Mouse (Mus musculus) kidney, adult 2 months (tissue): ENCODE results near the gene Rps21. TPM values are rescaled to one million over a fixed set of nuclear protein-coding genes. Genes with fewer than 3 reads are reported as not detected.

Experiments
- DNase-seq: peaks from one replicate; pipeline ENCODE4 v3.0.0; 2021
- H3K27ac ChIP-seq: fragments of 200-500 bp; 2 replicates; pipeline ENCODE4 v1.5.1; 2012; ENCODE audit warnings: low read depth, low read length, control low read depth, inconsistent platforms; ENCODE audit not compliant: insufficient read depth
- H3K27me3 ChIP-seq: fragments of 200-500 bp; replicated peaks from 2 replicates; pipeline ENCODE4 v1.6.1; 2012; ENCODE audit warnings: mild to moderate bottlenecking, moderate library complexity, low read length, inconsistent platforms; ENCODE audit not compliant: control insufficient read depth, insufficient read depth
- H3K36me3 ChIP-seq: fragments of 200-500 bp; 2 replicates; pipeline ENCODE4 v1.6.1; 2012; ENCODE audit warnings: mild to moderate bottlenecking, moderate library complexity, low read length, inconsistent platforms; ENCODE audit not compliant: control insufficient read depth, insufficient read depth
- H3K4me1 ChIP-seq: fragments of 200-500 bp; 2 replicates; pipeline ENCODE4 v1.6.1; 2011; ENCODE audit warnings: low read length; ENCODE audit not compliant: control insufficient read depth, insufficient read depth
- H3K4me3 ChIP-seq: fragments of 200-500 bp; 2 replicates; pipeline ENCODE4 v1.5.1; 2011; ENCODE audit warnings: mild to moderate bottlenecking, low read depth, low read length, control low read depth; ENCODE audit not compliant: insufficient read depth
- CTCF ChIP-seq: fragments of 200-500 bp; conservative IDR thresholded peaks from 2 replicates; pipeline ENCODE4 v1.5.1; 2011; ENCODE audit warnings: low read depth, mild to moderate bottlenecking, control low read depth, low read length, moderate library complexity, mixed read lengths; ENCODE audit not compliant: insufficient read depth, insufficient read length
- POLR2A ChIP-seq: fragments of 200-500 bp; IDR thresholded peaks from one replicate; pipeline ENCODE4 v1.6.1; 2011; ENCODE audit warnings: low read depth, low read length, control low read depth
- WGBS: fragments of 180-500 bp; shearing (Covaris S2); methylation state at CpG from one replicate; pipeline ENCODE4 v1.1.7; 2018; 5-methylcytosine and 5-hydroxymethylcytosine counted together
- polyA plus RNA-seq: library from polyadenylated mRNA; depleted of rRNA; stranded (reverse); fragments of >200 nt; gene quantifications from 2 replicates; pipeline ENCODE4 v1.2.3, GENCODE M21; 2012

Gene Rps21
- polyA plus RNA-seq, 1 experiment = 2,294 TPM

DNA sequence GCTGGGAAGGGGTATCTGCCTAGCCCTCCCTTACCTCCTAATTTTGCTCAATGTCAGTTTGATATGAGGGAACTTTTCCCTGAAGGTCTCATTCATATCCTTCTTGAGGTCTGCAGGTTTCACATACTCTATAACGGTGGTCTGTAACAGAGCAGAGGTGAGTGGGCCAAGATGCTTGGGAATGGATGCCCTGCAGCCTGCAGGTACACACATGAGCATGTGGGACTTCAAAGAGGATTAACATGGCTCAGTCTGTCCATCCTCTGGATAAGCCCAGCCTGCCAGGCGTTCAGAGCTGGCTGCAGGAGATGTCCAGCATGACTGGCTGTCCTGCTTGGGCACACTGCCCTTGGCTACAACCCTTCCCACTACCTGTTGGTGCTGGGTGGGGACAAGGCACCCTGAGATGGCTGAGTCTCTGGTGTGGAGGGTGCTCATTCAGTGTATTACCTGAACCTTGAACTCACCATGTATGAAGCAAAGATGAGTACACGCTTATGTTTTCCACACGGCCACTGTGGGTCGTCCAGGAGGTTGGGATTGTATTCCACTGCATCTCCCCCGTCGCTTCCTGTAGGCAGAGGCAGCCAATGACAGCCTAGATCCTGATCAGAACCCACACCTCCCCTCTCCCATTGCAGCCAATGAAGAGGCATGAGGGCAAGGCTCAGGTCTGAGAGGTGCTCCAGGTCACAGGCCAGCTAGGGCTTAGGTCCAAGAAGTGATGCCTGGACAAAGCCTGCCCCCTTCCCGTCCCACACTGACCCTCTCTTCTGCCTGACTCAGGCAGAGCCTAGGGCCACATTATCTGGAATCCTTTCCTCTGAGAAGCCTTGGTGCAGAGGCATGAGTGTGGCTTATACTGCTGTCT is 3.7 kb downstream of the Rps21 start:
- H3K4me1 ChIP-seq = peaks cover 3% of the 10 kb centered on the region; the same call in 1 of the 2 replicates
- WGBS = 46% methylated on average over 8 of the region's 8 CpGs
- H3K27me3 ChIP-seq = no peaks in the 10 kb centered on the region
- H3K4me3 ChIP-seq = no peak overlapping the region
- no peak overlapping the region for H3K27ac ChIP-seq
- DNase-seq = no peak
- TF ChIP-seq CTCF (no peak), POLR2A (no peak)
- no peaks in the 10 kb centered on the region for H3K36me3 ChIP-seq

DNA sequence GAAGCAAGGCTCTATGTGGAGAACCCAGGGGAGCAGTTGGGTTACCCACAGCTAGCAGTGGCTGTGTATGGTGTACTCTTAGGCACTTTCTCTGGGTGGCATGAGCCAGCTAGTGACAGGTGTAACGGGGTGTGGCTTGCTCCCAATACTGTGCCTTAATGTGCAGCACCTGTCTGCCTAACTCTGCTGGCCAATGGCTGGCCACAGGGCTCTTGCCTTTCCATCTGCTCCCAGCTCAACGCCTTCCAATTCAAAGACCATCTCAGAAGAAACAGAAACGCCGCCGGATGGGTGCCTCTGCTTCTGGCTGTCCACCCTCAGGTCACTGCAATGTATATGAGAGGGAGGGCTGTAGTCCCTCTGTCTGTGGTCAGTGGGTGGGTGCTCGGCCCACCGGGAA is 4.7 kb downstream of the Rps21 start:
- H3K27ac ChIP-seq = peak overlapping the region; percentile 64; the same call in 1 of the 2 replicates
- no peak for DNase-seq
- H3K27me3 ChIP-seq = no peaks in the 10 kb centered on the region
- peak overlapping the region; percentile 20; the same call in 1 of the 2 replicates for H3K4me3 ChIP-seq
- H3K36me3 ChIP-seq = no peaks in the 10 kb centered on the region
- no peak for TF ChIP-seq POLR2A
- TF ChIP-seq CTCF = no peak
- H3K4me1 ChIP-seq = no peaks in the 10 kb centered on the region; the same call in 1 of the 2 replicates
- WGBS = 79% methylated on average over 7 of the region's 7 CpGs

DNA sequence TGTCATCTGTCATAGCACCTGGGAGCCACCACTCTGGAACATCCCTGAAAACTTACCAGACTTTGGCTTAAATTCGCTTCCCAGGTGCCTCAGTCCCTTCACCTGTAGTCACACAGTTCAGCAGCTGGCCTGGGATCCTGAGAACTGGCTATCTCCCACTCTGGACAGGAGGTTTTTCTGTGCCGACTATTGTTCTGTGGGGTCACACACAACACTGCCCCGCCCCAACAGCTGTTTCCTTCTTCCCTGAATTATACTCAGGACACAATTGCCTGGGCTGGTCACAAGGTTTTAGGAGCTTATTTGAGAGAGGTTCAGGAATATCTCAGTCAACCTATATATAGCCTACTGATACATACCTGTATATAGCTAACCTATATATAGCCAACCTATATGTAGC is 5.3 kb downstream of the Rps21 start:
- WGBS = 63% methylated on average over 3 of the region's 3 CpGs
- peak overlapping the region; percentile 20; the same call in 1 of the 2 replicates for H3K4me3 ChIP-seq
- peak; percentile 76 for DNase-seq

DNA sequence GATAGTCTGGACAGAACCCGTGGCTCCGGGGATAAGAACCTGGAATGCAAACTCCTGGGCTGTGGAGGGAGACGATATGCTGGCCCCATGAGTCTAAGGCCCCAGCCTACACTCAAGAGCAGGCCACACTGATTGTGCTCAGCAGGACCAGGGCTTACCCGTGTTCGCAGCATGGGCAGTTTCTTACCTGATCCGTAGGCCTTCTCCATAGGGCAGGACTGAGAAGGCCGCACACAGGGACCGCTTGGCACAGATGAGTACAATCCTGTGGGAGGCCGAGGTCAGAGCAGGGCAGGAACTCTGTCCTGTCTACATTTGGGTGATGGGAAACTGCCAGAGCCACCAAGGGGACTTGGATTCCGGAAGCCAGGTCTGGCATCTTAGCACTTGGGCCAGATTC is 5.7 kb downstream of the Rps21 start:
- 79% methylated on average over 10 of the region's 10 CpGs for WGBS
- TF ChIP-seq CTCF = no peak
- TF ChIP-seq POLR2A = no peak
- H3K4me3 ChIP-seq = no peak overlapping the region
- DNase-seq = no peak
- H3K27me3 ChIP-seq = no peaks in the 10 kb centered on the region
- peak overlapping the region; percentile 69 for H3K27ac ChIP-seq
- no peaks in the 10 kb centered on the region for H3K36me3 ChIP-seq
- no peaks in the 10 kb centered on the region; the same call in 1 of the 2 replicates for H3K4me1 ChIP-seq

More for the DNA sequence above, 5.3 kb downstream of the Rps21 start:
- Histone ChIP-seq H3K4me1 (no peaks in the 10 kb centered on the region; the same call in 1 of the 2 replicates), H3K27ac (peak overlapping the region; percentile 69), H3K36me3 (no peaks in the 10 kb centered on the region), H3K27me3 (no peaks in the 10 kb centered on the region)
- TF ChIP-seq CTCF = no peak
- TF ChIP-seq POLR2A = no peak

DNA sequence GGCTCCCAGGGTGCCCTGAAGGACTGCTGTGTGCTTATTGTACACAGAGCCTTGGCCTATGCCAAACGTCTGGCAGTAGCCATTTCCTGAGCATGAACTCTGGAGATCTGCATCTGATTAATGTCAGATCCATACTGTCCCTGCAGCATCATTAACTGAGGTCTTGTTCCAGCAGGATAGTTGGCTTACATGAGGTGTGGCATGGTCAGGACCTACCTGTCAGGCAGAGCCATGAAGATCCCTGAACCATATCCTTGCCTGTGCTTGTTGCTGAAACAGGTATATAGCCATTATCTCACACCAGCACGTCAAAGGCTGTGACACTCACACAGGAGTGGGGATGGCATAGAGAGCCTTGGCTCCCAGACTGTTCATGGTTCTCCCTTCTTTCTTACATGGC is 10.8 kb downstream of the Rps21 start:
- no peak for TF ChIP-seq POLR2A
- TF ChIP-seq CTCF = no peak
- DNase-seq = no peak
- no peak overlapping the region for H3K27ac ChIP-seq
- 68% methylated on average over 2 of the region's 2 CpGs for WGBS
- H3K4me3 ChIP-seq = no peak overlapping the region
- peaks cover 4% of the 10 kb centered on the region; the same call in 1 of the 2 replicates for H3K4me1 ChIP-seq
- H3K27me3 ChIP-seq = no peaks in the 10 kb centered on the region
- H3K36me3 ChIP-seq = no peaks in the 10 kb centered on the region

DNA sequence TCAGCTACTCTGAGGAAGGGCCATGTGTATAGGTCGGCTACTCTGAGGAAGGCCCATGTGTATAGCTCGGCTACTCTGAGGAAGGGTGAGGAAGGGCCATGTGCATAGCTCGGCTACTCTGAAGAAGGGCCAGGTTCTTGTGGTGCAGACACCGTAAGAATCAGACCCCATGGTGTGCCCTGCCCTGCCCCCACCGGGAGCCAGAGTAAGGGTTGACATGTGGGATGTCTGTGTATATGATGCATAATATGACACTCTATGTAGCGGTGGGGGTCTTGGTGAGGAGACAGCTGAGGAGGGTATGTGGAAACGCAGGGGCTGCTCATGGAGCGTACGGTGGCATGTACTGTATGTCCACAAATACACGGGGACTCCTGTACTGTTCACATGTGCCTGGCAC is 12.2 kb downstream of the Rps21 start:
- peaks cover 9% of the 10 kb centered on the region; the same call in 1 of the 2 replicates for H3K4me1 ChIP-seq
- no peaks in the 10 kb centered on the region for H3K27me3 ChIP-seq
- H3K4me3 ChIP-seq = no peak overlapping the region
- no peak overlapping the region for H3K27ac ChIP-seq
- no peaks in the 10 kb centered on the region for H3K36me3 ChIP-seq
- WGBS = 95% methylated on average over 10 of the region's 10 CpGs
- DNase-seq = no peak
- TF ChIP-seq POLR2A (no peak), CTCF (no peak)

DNA sequence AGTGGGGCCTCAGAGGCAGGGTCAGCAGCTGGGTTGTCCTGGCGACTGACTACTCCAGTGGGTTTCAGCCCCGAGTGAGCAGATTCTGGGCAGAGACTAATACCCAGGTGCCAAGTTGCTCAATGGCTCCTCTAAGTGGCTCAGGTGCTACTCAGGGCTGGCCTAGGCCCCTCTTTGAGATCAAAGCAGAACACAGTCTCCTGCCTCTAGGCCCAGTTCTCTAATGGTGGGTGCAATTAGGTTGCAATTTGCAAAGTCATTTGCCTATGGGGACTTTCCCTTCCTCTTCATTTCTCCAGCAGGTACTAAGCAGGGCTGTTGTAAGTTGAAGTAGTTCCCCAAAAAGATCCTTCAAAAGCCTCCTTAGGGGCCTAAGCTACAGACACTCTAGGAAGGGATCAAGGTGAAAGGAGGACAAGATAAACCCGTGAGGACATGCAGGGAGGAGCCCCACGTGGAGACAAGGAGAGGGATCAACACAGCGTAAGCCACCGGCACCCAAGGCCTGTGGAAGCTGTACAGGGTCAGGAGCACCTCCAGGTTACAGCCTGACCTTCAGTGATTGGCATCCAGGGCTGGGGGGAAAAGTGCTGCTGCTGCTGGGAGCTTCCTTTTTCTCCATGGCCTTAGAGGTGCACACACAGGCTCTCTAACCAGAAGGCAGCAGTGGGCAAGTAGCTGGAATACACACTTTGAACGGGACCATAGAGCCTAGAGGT is 13.5 kb downstream of the Rps21 start:
- no peak for TF ChIP-seq CTCF
- no peak for TF ChIP-seq POLR2A
- Histone ChIP-seq H3K4me3 (no peak overlapping the region), H3K27me3 (no peaks in the 10 kb centered on the region), H3K36me3 (no peaks in the 10 kb centered on the region), H3K27ac (no peak overlapping the region), H3K4me1 (peaks cover 12% of the 10 kb centered on the region; the same call in 1 of the 2 replicates)
- DNase-seq = no peak
- WGBS = 62% methylated on average over 7 of the region's 7 CpGs
